Mouse (Mus musculus): ENCODE results near the gene Rbms2.
"Not testable (repeated sequence)": the region's sequence is repeated elsewhere in the genome, so short reads cannot be mapped to it uniquely, and the experiment has no call there.

Gene Rbms2

DNA sequence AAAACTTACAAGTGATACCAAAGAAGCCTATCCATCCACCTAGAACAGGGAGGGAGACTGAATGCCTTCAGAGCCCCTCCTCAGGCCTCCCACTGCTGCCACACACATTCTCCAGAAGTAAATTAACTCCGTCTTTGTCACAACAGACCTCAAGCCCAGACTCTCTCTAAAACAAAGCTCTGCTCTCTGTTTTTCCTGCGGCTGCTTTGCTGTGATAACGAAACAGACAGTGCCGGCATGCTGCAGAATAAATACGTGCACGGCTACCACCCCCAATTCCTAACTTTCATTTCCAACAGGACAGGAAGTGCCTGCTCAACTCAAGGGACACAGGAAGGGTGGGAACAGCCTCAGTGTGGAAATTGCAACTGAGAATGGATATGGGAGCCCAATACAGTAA is at the start of gene Rbms2:
Gene Rbms2 (minus strand): TSS at position 309 of the 400 bp plus-strand sequence.
- DNase-seq (ENCODE audit: low read depth): no peak

- no peak for DNase-seq (ENCODE audit: low read depth)
Measured at GRCm38 (mm10) chr10:128228009-128228408, 47.9 kb upstream of the Rbms2 start.

GRCm38 (mm10) chr10:128227592-128227991 is 47.5 kb upstream of the Rbms2 start:
- no peak for DNase-seq (ENCODE audit: low read depth)

DNA sequence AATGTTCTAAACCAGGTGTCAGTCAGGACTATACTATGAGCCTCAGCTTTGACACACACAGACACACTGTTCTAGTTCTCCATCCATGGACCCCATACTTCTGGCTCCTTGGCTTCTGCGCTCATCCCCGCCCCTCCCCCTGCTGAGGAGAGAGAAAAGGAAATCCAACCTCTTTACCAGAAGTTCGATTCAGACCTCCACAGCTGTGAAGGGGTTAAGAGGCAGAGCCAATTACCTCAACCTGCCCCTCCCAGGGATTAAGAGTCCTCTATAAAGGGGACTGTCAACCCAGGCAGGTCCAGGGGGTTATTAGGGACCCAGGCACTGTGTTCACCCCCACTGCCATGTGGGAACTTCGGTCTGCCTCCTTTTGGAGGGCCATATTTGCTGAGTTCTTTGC is 45.4 kb upstream of the Rbms2 start, which contains the start of gene Mip:
Gene Mip (plus strand): TSS at position 301 of the 400 bp plus-strand sequence.
- DNase-seq (ENCODE audit: low read depth): no peak

DNA sequence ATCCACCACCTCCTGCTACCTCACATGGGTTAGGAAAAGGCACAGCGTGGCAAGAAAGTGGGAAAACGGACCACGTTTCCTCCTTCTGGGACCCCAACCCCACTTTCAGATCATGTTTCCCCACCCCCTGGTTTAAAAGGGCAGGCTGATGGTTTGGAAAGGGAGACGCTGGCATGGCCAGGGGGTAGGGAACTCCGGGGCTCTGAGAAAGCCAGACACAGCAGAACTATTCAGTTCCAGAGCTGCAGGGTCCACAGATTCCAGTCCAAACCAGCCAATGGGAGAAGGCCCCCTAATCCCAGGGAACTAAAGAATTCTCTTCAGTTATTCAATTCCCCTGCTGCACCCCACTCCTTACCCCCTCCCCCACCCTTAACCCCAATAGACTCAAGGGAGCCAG is 45.0 kb upstream of the Rbms2 start:
- no peak for DNase-seq (ENCODE audit: low read depth)

GRCm38 (mm10) chr10:128221533-128222286 is 41.6 kb upstream of the Rbms2 start:
- no peak for DNase-seq (ENCODE audit: low read depth)

DNA sequence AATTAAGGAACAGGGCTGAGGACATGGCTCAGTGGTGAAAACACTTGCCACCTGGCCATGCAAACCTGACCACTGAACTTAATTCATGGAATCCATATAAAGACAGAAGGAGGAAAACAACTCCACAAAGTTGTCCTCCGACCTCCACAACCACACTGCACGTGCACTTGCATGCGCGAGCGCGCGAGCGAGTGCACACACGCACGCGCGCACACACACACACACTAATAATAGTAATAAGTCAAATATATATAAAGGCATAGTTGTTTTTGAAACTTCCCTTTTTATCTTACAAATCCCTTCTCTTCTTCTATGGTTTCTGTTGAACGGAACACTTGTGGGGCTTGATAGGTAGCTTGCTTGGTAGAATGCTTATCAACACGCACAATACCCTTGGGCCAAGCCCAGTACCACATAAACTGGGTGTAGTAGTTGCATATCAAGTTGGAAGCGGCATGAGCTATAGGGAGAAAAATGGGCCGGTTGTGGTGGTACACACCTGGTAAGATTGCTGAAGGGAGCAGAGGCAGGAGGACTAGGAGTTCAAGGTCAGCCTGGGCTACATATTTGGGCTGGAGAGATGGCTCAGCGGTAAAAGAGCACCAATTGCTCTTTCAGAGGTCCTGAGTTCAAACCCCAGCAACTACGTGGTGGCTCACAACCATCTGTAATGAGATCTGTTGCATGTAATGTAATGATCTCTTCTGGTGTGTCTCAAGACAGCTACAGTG is 38.5 kb upstream of the Rbms2 start:
- DNase-seq (ENCODE audit: low read depth): no peak

- DNase-seq (ENCODE audit: low read depth): no peak
Measured at GRCm38 (mm10) chr10:128214981-128215380, 34.9 kb upstream of the Rbms2 start.

- DNase-seq (ENCODE audit: low read depth): not testable (repeated sequence)
Measured at GRCm38 (mm10) chr10:128214112-128214511, 34.0 kb upstream of the Rbms2 start.

DNA sequence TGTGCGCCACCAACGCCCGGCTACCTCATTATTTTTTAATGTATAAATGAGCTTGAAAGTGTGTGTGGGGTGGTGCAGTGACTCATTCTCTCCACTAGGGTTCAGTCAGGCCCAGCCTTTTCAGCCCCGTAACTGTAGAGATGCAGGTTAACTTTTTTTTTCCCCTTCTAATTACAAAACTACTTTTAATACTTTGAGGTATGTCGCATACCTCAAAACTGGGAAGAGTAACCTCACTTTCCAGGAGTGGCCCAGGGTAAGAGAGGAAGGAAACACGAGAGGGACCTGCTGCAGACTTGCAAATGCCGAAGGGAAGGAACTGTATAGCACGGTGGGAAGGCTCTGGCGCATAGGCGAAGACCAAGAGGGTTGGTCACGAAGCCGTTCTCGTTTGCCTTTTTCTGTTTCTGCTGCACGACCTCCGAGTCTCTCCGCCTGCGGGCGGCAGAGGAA is 32.8 kb upstream of the Rbms2 start:
- DNase-seq (ENCODE audit: low read depth): peak; percentile 72

- DNase-seq (ENCODE audit: low read depth): no peak
Measured at GRCm38 (mm10) chr10:128212148-128212547, 32.1 kb upstream of the Rbms2 start.

- DNase-seq (ENCODE audit: low read depth): peak; percentile 91
Measured at GRCm38 (mm10) chr10:128211390-128212108, 31.5 kb upstream of the Rbms2 start, which contains the start of gene Spryd4. Gene Spryd4 (minus strand): TSS chr10:128211807.

GRCm38 (mm10) chr10:128210954-128211353 is 30.9 kb upstream of the Rbms2 start:
- DNase-seq (ENCODE audit: low read depth): no peak

DNA sequence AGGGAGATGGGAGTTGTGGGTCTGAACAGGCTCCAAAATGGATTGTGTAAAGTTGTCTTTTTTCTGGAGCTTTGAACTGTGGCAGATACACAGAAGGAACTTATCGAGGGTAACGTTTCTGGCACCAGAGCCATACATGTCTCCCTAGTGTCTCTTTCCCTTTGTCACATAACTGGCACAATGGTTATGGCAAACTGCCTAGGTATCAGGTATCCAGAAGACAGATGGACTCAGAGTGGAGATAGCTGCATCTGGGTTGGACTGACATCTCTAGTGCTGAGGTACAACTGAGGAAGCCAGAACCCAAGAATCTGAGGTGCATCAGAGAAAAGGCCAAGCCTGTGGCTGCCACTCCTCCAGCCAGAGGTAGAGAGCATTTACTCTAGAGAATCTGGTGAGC is 30.0 kb upstream of the Rbms2 start:
- no peak for DNase-seq (ENCODE audit: low read depth)

DNA sequence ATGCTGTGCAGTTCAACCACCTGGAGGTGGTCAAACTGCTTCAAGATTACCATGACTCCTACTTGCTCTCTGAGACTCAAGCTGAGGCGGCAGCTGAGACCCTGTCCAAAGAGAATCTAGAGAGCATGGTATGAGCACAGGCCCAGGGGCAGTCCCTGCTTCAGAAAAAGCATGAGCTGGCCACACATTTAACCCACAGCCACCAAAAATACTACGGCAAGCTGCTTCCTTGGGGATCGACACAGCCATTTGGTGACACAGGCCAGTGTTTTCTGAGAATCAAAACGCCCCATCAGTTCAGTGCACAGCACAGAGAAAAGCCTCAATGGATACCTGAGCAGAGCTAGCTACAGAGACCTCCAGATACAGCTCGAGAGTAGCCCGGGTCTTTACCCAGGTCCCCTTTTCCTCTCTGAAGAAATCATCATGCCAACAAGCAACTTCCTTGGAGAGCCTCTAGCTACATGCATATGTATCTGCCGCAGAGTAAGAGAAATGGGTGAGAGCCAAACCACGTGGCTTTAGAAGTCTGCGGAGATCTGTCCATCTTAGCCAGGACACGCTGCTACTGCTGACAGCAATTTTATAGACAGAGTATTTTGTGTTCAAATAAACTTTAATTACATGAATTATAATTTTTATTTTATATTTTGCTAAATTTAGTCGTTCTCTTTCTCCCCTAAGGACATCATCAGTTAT is 29.4 kb upstream of the Rbms2 start:
- DNase-seq (ENCODE audit: low read depth): no peak

- DNase-seq (ENCODE audit: low read depth): no peak
Measured at GRCm38 (mm10) chr10:128208326-128208725, 28.2 kb upstream of the Rbms2 start.

GRCm38 (mm10) chr10:128204941-128205340 is 24.8 kb upstream of the Rbms2 start:
- DNase-seq (ENCODE audit: low read depth): no peak

DNA sequence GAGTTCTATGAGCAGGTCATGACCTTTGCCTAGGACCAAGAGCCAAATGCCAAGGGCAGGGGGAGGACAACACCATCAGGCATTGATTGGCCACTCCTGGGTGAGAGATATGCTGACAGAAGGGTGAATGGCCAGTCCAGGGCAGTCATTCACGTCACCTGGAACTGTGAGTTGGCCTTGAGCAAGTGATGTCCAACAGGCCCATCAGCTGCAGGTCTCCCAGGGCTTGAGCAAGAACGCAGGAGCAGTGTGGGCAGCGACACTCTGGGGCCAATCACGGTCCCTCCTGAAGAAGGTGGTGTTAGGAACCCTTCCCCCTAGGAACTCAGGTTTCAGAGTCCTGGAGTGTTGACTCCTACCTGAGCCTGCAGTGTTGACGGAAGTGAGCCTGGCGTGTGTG is 21.8 kb upstream of the Rbms2 start:
- no peak for DNase-seq (ENCODE audit: low read depth)

DNA sequence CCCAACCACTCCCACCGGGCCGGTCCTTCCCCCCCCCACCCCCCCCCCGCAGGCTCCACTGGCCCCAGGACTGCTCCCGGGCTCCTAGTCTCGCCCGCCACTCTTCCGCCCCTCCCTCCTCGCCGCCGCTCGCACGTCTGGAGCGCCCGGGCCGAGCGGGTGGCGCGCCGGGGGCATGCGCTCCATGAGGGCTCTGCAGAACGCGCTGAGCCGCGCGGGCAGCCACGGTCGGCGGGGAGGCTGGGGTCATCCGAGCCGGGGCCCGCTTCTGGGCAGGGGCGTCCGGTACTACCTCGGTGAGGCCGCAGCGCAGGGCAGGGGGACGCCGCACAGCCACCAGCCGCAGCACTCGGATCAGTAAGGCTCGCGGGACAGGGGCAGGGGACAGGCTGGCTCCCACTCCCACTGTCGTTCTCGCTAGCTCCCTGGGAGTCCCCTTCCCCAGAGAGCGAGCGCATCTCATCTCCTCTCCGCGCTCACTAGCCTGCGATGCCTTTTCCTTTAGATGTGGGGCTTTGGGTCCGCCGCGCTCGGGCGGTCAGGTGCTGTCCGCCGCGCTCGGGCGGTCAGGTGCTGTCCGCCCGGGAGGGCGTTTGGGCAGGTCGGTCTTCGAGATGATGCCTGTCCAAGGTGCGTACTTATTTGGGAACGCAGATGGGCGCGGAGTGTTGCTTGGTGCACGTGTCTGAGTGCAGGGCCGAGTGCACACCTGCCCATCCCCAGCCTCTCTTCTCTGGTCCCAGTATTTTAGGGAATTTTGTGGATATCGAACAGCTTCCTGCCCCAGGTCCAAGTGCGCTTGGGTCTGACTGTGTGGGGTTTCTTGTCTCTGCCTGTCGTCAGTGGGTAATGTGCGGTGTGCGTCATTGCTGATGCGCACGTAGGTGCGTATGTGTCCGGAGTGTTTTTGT is 14.7 kb upstream of the Rbms2 start:
- DNase-seq (ENCODE audit: low read depth): peak; percentile 44

DNA sequence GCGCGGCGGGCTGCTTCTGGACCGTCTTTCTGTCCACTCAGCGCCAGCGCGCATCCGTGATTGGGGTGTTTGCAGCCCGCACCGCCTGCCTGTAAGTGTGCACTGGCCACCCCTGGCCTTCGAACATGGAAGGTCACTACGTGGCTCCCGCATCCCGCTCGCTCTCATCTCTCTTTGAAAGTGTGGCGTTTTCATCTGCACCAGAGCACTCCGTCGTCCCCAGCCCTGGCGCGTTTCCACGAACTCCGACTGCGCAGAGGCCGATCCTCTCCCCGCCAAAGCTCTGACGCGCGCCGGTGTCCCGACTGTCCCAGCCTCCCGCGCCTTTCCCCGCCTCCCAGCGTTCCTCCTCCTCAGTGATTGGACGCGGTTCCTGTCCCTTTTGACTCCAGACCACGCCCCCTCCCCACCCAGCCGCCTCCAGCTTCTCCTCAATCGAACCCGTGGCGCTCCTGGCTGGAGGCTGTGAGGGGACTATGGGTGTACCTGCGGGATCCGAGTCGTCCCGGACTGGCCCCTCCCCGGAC is 14.0 kb upstream of the Rbms2 start, which contains the start of gene Gls2:
Gene Gls2 (plus strand): TSS at position 434 of the 527 bp plus-strand sequence.
- peak; percentile 98 for DNase-seq (ENCODE audit: low read depth)
